Mouse (Mus musculus): Measurements from ENCODE around the gene Txndc11. TPM values are rescaled to one million over a fixed set of nuclear protein-coding genes. Genes with fewer than 3 reads are reported as not detected.
A peak's percentile ranks its signal among the peaks of the same experiment; 100 is the strongest.

Txndc11 gene
- total RNA-seq, 2 experiments from 2014 or later = 19.3 to 30.3 TPM

- ATAC-seq (ENCODE audit: poor library complexity, severe bottlenecking) = peak; percentile 97
These were observed 68.2 kb downstream of the Txndc11 start, which contains the start of gene Litaf for GRCm38 (mm10) chr16:11066029-11066832. Gene Litaf, minus strand, starts transcription at chr16:11066157.

GRCm38 (mm10) chr16:11065431-11065830 lies 69.0 kb downstream of the Txndc11 start:
- no peak for ATAC-seq (ENCODE audit: poor library complexity, severe bottlenecking)

GRCm38 (mm10) chr16:11064742-11065141 lies 69.7 kb downstream of the Txndc11 start:
- ATAC-seq (ENCODE audit: poor library complexity, severe bottlenecking) = no peak

GRCm38 (mm10) chr16:11064341-11064740 lies 70.1 kb downstream of the Txndc11 start:
- ATAC-seq (ENCODE audit: poor library complexity, severe bottlenecking) = no peak

GRCm38 (mm10) chr16:11062794-11063721 lies 71.4 kb downstream of the Txndc11 start:
- no peak for ATAC-seq (ENCODE audit: poor library complexity, severe bottlenecking)

- ATAC-seq (ENCODE audit: poor library complexity, severe bottlenecking) = no peak
These were observed 73.8 kb downstream of the Txndc11 start, which contains the start of gene Snn for GRCm38 (mm10) chr16:11060645-11061044. Gene Snn, plus strand, starts transcription at chr16:11060945.

- ATAC-seq (ENCODE audit: poor library complexity, severe bottlenecking) = no peak
These were observed 78.5 kb downstream of the Txndc11 start for GRCm38 (mm10) chr16:11055916-11056315.

- ATAC-seq (ENCODE audit: poor library complexity, severe bottlenecking) = no peak
These were observed 79.6 kb downstream of the Txndc11 start for GRCm38 (mm10) chr16:11054871-11055270.

- ATAC-seq (ENCODE audit: poor library complexity, severe bottlenecking) = 0 out of 2 replicates have a peak, but pooled peaks have one; percentile 15
These were observed 80.0 kb downstream of the Txndc11 start for GRCm38 (mm10) chr16:11054409-11054808.

GRCm38 (mm10) chr16:11051134-11051533 lies 83.3 kb downstream of the Txndc11 start:
- ATAC-seq (ENCODE audit: poor library complexity, severe bottlenecking) = no peak

- no peak for ATAC-seq (ENCODE audit: poor library complexity, severe bottlenecking)
These were observed 84.2 kb downstream of the Txndc11 start for GRCm38 (mm10) chr16:11050226-11050625.

GRCm38 (mm10) chr16:11047130-11047529 lies 87.3 kb downstream of the Txndc11 start:
- no peak for ATAC-seq (ENCODE audit: poor library complexity, severe bottlenecking)

GRCm38 (mm10) chr16:11046437-11046836 lies 88.0 kb downstream of the Txndc11 start:
- ATAC-seq (ENCODE audit: poor library complexity, severe bottlenecking) = no peak

GRCm38 (mm10) chr16:11043239-11043638 lies 91.2 kb downstream of the Txndc11 start:
- no peak for ATAC-seq (ENCODE audit: poor library complexity, severe bottlenecking)

GRCm38 (mm10) chr16:11040603-11041002 lies 93.8 kb downstream of the Txndc11 start:
- ATAC-seq (ENCODE audit: poor library complexity, severe bottlenecking) = no peak

- ATAC-seq (ENCODE audit: poor library complexity, severe bottlenecking) = peak; percentile 77
These were observed 98.5 kb downstream of the Txndc11 start for GRCm38 (mm10) chr16:11035790-11036431.

GRCm38 (mm10) chr16:11035273-11035672 lies 99.2 kb downstream of the Txndc11 start:
- ATAC-seq (ENCODE audit: poor library complexity, severe bottlenecking) = no peak

GRCm38 (mm10) chr16:11034193-11034803 lies 100.2 kb downstream of the Txndc11 start:
- ATAC-seq (ENCODE audit: poor library complexity, severe bottlenecking) = peak; percentile 98

GRCm38 (mm10) chr16:11031320-11031719 lies 103.1 kb downstream of the Txndc11 start:
- ATAC-seq (ENCODE audit: poor library complexity, severe bottlenecking) = no peak

- no peak for ATAC-seq (ENCODE audit: poor library complexity, severe bottlenecking)
These were observed 103.6 kb downstream of the Txndc11 start for GRCm38 (mm10) chr16:11030844-11031243.

Data from megakaryocyte, adult 5-6 weeks (primary cell).